Mouse (Mus musculus): Measurements from ENCODE around the gene Lrmda.

DNA sequence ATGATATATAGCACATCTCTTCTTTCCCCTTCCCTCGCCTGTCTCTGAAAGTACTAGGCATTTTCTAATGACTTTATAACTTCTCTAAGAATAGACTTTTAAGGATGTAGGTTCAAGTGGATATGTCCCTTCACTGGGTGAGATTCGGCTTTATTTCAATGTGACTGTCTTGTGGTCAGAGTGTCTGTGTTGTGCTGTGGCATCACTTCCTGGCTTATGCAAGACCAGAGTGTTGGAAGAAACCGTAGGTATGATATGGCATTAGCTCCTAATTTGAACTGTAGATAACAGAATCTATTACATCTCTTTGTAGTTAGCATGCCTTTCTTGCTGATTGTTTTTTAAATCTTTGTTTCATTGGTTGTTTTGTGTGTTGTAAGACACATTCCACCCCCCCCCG, 198.7 kb downstream of the Lrmda start:
- TF ChIP-seq POLR2A (IDR thresholded peaks at IDR 0.05; ENCODE audit: borderline replicate concordance, low read depth, low read length) (no peak), CTCF (IDR thresholded peaks at IDR 0.05; ENCODE audit: low read depth, low read length) (no peak)
